Mouse (Mus musculus): ENCODE measurements at regions not wholly inside any gene's neighbourhood (a gene's known extent, or its start where the extent isn't known, plus 50 kb on each side); places are given as distances from the start of the nearest gene placed in this dataset.

- no peak for DNase-seq (ENCODE audit: low spot score in 2 of 2)
These were observed 70.8 kb upstream of the Thbs2 start for GRCm38 (mm10) chr17:14764796-14765195.

- DNase-seq (ENCODE audit: low spot score in 2 of 2): peak in 1 of 2 experiments; percentile 22
These were observed 59.1 kb upstream of the Thbs2 start for GRCm38 (mm10) chr17:14753095-14753494.

GRCm38 (mm10) chr17:14750519-14751145 is 56.6 kb upstream of the Thbs2 start:
- no peak for DNase-seq (ENCODE audit: low spot score in 2 of 2)

GRCm38 (mm10) chr17:14749281-14749680 is 55.2 kb upstream of the Thbs2 start:
- no peak for DNase-seq (ENCODE audit: low spot score in 2 of 2)

- DNase-seq (ENCODE audit: low spot score in 2 of 2): no peak
These were observed 53.3 kb upstream of the Thbs2 start for GRCm38 (mm10) chr17:14747255-14747869.

- DNase-seq (ENCODE audit: low spot score in 2 of 2): no peak
These were observed 51.5 kb upstream of the Thbs2 start for GRCm38 (mm10) chr17:14745512-14745911.

GRCm38 (mm10) chr17:14744010-14744409 is 50.0 kb upstream of the Thbs2 start:
- DNase-seq (ENCODE audit: low spot score in 2 of 2): no peak
